26 mouse cellular contexts compared by ENCODE assay signal in genomic region chr6:115465876-115466275, GRCm38 (mm10).
DNase-seq lines count a peak whose midpoint lies in the region; ATAC-seq and TF ChIP-seq lines count a peak whose summit lies in the region.
"Had no signal": no experiment of that assay in that cellular context is flagged by ENCODE, and none has a peak within 500 bp of the region (broad histone marks: within the 10 kb centered on the region; RNA-seq: fewer than 3 reads in every experiment).

No protein-coding gene starts in this region.

- no peak overlapping the region for H3K9ac ChIP-seq in forebrain, embryonic 14.5 days (ENCODE audit: low read length)
- no peak overlapping the region for H3K9ac ChIP-seq in liver, postnatal 0 days (replicated peaks)
- H3K9ac ChIP-seq in intestine, embryonic 15.5 days, result no peak overlapping the region
- no peak overlapping the region for H3K9ac ChIP-seq in stomach, postnatal 0 days (ENCODE audit: low read length)
- H3K9ac ChIP-seq: heart, embryonic 15.5 days; liver, embryonic 14.5 days; midbrain, embryonic 13.5 days had no signal

- no peaks in the 10 kb centered on the region for H3K36me3 ChIP-seq in forebrain, embryonic 14.5 days (ENCODE audit: control insufficient read depth, insufficient read depth, low read length)
- no peaks in the 10 kb centered on the region for H3K36me3 ChIP-seq in forebrain, embryonic 10.5 days (replicated peaks)
- H3K36me3 ChIP-seq in liver, postnatal 0 days (replicated peaks; ENCODE audit: insufficient read depth, low read length), result no peaks in the 10 kb centered on the region
- no peaks in the 10 kb centered on the region for H3K36me3 ChIP-seq in intestine, embryonic 15.5 days
- H3K36me3 ChIP-seq in stomach, postnatal 0 days (ENCODE audit: control insufficient read depth, insufficient read depth, low read length), result no peaks in the 10 kb centered on the region; the same call in 1 of the 2 replicates
- H3K36me3 ChIP-seq: heart, embryonic 15.5 days; midbrain, embryonic 13.5 days had no signal

- WGBS in forebrain, embryonic 14.5 days, result 27% methylated on average over 4 of the region's 4 CpGs
- 44% methylated on average over 4 of the region's 4 CpGs for WGBS in forebrain, embryonic 10.5 days
- WGBS in liver, postnatal 0 days (ENCODE audit: insufficient replicate concordance), result 30% methylated on average over 4 of the region's 4 CpGs
- 28% methylated on average over 4 of the region's 4 CpGs for WGBS in intestine, embryonic 15.5 days
- WGBS in stomach, postnatal 0 days, result 34% methylated on average over 4 of the region's 4 CpGs

- H3K9me3 ChIP-seq in forebrain, embryonic 14.5 days (replicated peaks; ENCODE audit: control insufficient read depth, low read length), result no peaks in the 10 kb centered on the region
- no peaks in the 10 kb centered on the region for H3K9me3 ChIP-seq in forebrain, embryonic 10.5 days
- H3K9me3 ChIP-seq in liver, postnatal 0 days (ENCODE audit: low read length), result no peaks in the 10 kb centered on the region
- no peaks in the 10 kb centered on the region for H3K9me3 ChIP-seq in intestine, embryonic 15.5 days
- no peaks in the 10 kb centered on the region for H3K9me3 ChIP-seq in stomach, postnatal 0 days (ENCODE audit: control insufficient read depth, low read length)
- H3K9me3 ChIP-seq: heart, embryonic 15.5 days; midbrain, embryonic 13.5 days had no signal

- no peak overlapping the region for H3K4me3 ChIP-seq in forebrain, embryonic 14.5 days (ENCODE audit: low read depth, low read length)
- H3K4me3 ChIP-seq in forebrain, embryonic 10.5 days, result no peak overlapping the region
- no peak overlapping the region for H3K4me3 ChIP-seq in liver, postnatal 0 days (ENCODE audit: low read depth, low read length)
- no peak overlapping the region for H3K4me3 ChIP-seq in intestine, embryonic 15.5 days (replicated peaks)
- no peak overlapping the region for H3K4me3 ChIP-seq in stomach, postnatal 0 days (ENCODE audit: low read depth, low read length)
- H3K4me3 ChIP-seq: heart, adult 2 months; heart, embryonic 15.5 days; left cerebral cortex, adult 2 months; midbrain, embryonic 13.5 days; myocyte had no signal

- peak; percentile 32 for DNase-seq in forebrain, embryonic 14.5 days (ENCODE audit: low spot score)
- DNase-seq in forebrain, embryonic 10.5 days (ENCODE audit: extremely low spot score, low spot score), result no peak
- DNase-seq in liver, postnatal 0 days, result no peak
- no peak for DNase-seq in liver
- DNase-seq in stomach, postnatal 0 days (ENCODE audit: low spot score), result no peak
- DNase-seq in thymus, postnatal 36 days, result no peak
- DNase-seq: adrenal gland, adult 2 months; B cell, adult 2 months; cerebellum, adult 9-11 months; gastrocnemius, postnatal 10 days; heart, adult 2 months; heart, postnatal 4 days; kidney, adult 9 months; kidney, postnatal 36 days; layer of hippocampus, adult 9-11 months; left cerebral cortex, postnatal 4 days; right cerebral cortex, postnatal 14 days had no signal

- TF ChIP-seq EP300 in liver, postnatal 0 days (IDR thresholded peaks at IDR 0.05; ENCODE audit: low read depth), result no peak
- no peak for TF ChIP-seq EP300 in stomach, postnatal 0 days (optimal IDR thresholded peaks at IDR 0.05)

- no peak for TF ChIP-seq CTCF in liver, postnatal 0 days (IDR thresholded peaks at IDR 0.05; ENCODE audit: low read depth)
- no peak for TF ChIP-seq CTCF in stomach, postnatal 0 days (IDR thresholded peaks at IDR 0.05; ENCODE audit: low read depth)

- H3K27me3 ChIP-seq in forebrain, embryonic 14.5 days (replicated peaks; ENCODE audit: control insufficient read depth, insufficient read depth, low read length), result no peaks in the 10 kb centered on the region
- no peaks in the 10 kb centered on the region for H3K27me3 ChIP-seq in forebrain, embryonic 10.5 days (ENCODE audit: poor library complexity, severe bottlenecking)
- H3K27me3 ChIP-seq in liver, postnatal 0 days (ENCODE audit: insufficient read depth, low read length), result no peaks in the 10 kb centered on the region
- H3K27me3 ChIP-seq in intestine, embryonic 15.5 days (replicated peaks), result no peaks in the 10 kb centered on the region
- no peaks in the 10 kb centered on the region for H3K27me3 ChIP-seq in stomach, postnatal 0 days (ENCODE audit: control insufficient read depth, insufficient read depth, low read length)
- H3K27me3 ChIP-seq: heart, embryonic 15.5 days had no signal

- no peak overlapping the region for H3K4me2 ChIP-seq in forebrain, embryonic 14.5 days (ENCODE audit: low read length)
- H3K4me2 ChIP-seq in liver, postnatal 0 days (ENCODE audit: low read depth, low read length), result no peak overlapping the region
- no peak overlapping the region for H3K4me2 ChIP-seq in intestine, embryonic 15.5 days (replicated peaks)
- H3K4me2 ChIP-seq in stomach, postnatal 0 days (replicated peaks; ENCODE audit: low read depth), result no peak overlapping the region
- H3K4me2 ChIP-seq: heart, embryonic 15.5 days; midbrain, embryonic 13.5 days had no signal

- peaks cover 10% of the 10 kb centered on the region; the same call in 1 of the 2 replicates for H3K4me1 ChIP-seq in forebrain, embryonic 14.5 days (ENCODE audit: control insufficient read depth, insufficient read depth, low read length)
- H3K4me1 ChIP-seq in forebrain, embryonic 10.5 days, result no peaks in the 10 kb centered on the region
- peaks cover 16% of the 10 kb centered on the region for H3K4me1 ChIP-seq in liver, postnatal 0 days (ENCODE audit: insufficient read depth)
- H3K4me1 ChIP-seq in intestine, embryonic 15.5 days (replicated peaks), result peaks cover 7% of the 10 kb centered on the region
- H3K4me1 ChIP-seq in stomach, postnatal 0 days (replicated peaks; ENCODE audit: control insufficient read depth, insufficient read depth), result no peaks in the 10 kb centered on the region
- H3K4me1 ChIP-seq: midbrain, embryonic 13.5 days had no signal

- peak; percentile 37; the same call in 1 of the 2 replicates for ATAC-seq in forebrain, embryonic 14.5 days
- ATAC-seq in liver, postnatal 0 days, result 0 out of 2 replicates have a peak, but pooled peaks have one; percentile 26
- 0 out of 2 replicates have a peak, but pooled peaks have one; percentile 16 for ATAC-seq in intestine, embryonic 15.5 days
- ATAC-seq in stomach, postnatal 0 days (ENCODE audit: low FRiP score, low TSS enrichment), result peak; percentile 28; the same call in 1 of the 2 replicates
- ATAC-seq in monocyte, adult 5-6 weeks (replicated peaks; ENCODE audit: insufficient number of reproducible peaks, low FRiP score, low TSS enrichment, poor library complexity, severe bottlenecking), result no peak
- ATAC-seq: hindbrain, postnatal 0 days; midbrain, embryonic 13.5 days had no signal

- H3K27ac ChIP-seq in forebrain, embryonic 14.5 days (ENCODE audit: low read depth, low read length), result no peak overlapping the region
- no peak overlapping the region for H3K27ac ChIP-seq in forebrain, embryonic 10.5 days
- H3K27ac ChIP-seq in liver, postnatal 0 days (ENCODE audit: low read depth), result peak overlapping the region; percentile 57
- H3K27ac ChIP-seq in intestine, embryonic 15.5 days, result no peak overlapping the region
- no peak overlapping the region for H3K27ac ChIP-seq in stomach, postnatal 0 days (replicated peaks)
- H3K27ac ChIP-seq: heart, adult 2 months; heart, embryonic 15.5 days; hindbrain, postnatal 0 days; left cerebral cortex, adult 2 months; liver, embryonic 14.5 days; macrophage; midbrain, embryonic 13.5 days had no signal
